Mouse (Mus musculus) kidney, postnatal 0 days (tissue): ENCODE data around the gene Slc6a4. TPM values are rescaled to one million over a fixed set of nuclear protein-coding genes. Genes with fewer than 3 reads are reported as not detected.

Experiments
- ATAC-seq: fragments of 200-750 bp; cut with Nextera tagmentation; replicated peaks from 2 replicates; pipeline ENCODE4 v1.8.0; 2017; ENCODE audit warnings: low read depth, moderate number of reproducible peaks, moderate TSS enrichment, moderate library complexity; ENCODE audit not compliant: low FRiP score
- DNase-seq: peaks from one replicate; pipeline ENCODE4 v3.0.0-alpha.2; 2016; ENCODE audit warnings: low spot score
- H3K27ac ChIP-seq: fragments of 300-500 bp; sonication (generic); 2 replicates; pipeline ENCODE4 v1.5.1; 2014; ENCODE audit warnings: mild to moderate bottlenecking
- H3K27me3 ChIP-seq: fragments of 300-500 bp; sonication (generic); 2 replicates; pipeline ENCODE4 v1.6.1; 2014; ENCODE audit warnings: low read length, mixed read lengths; ENCODE audit not compliant: insufficient read depth
- H3K36me3 ChIP-seq: fragments of 300-500 bp; sonication (generic); 2 replicates; pipeline ENCODE4 v1.6.1; 2014; ENCODE audit warnings: low read length, mixed read lengths; ENCODE audit not compliant: insufficient read depth
- H3K4me1 ChIP-seq: fragments of 300-500 bp; sonication (generic); replicated peaks from 2 replicates; pipeline ENCODE4 v1.6.1; 2014; ENCODE audit warnings: antibody characterized with exemption, low read length, mixed read lengths; ENCODE audit not compliant: insufficient read depth
- H3K4me2 ChIP-seq: fragments of 300-500 bp; sonication (generic); 2 replicates; pipeline ENCODE4 v1.6.1; 2014; ENCODE audit warnings: mild to moderate bottlenecking, low read length, moderate library complexity, mixed read lengths
- H3K4me3 ChIP-seq: fragments of 300-500 bp; sonication (generic); replicated peaks from 2 replicates; pipeline ENCODE4 v1.5.1; 2014; ENCODE audit warnings: low read depth, low read length
- H3K9ac ChIP-seq: fragments of 300-500 bp; sonication (generic); 2 replicates; pipeline ENCODE4 v1.6.1; 2014; ENCODE audit warnings: low read depth, low read length
- H3K9me3 ChIP-seq: fragments of 300-500 bp; sonication (generic); replicated peaks from 2 replicates; pipeline ENCODE4 v1.6.1; 2016; ENCODE audit warnings: low read length, inconsistent platforms, mixed read lengths
- CTCF ChIP-seq: IDR thresholded peaks from 2 replicates; pipeline ENCODE4 v1.5.1; 2016; ENCODE audit warnings: antibody characterized with exemption, low read depth, mild to moderate bottlenecking, moderate library complexity
- WGBS: fragments of 180-500 bp; shearing (Covaris S2); extraction: QIAGEN DNeasy Blood & Tissue Kit; methylation state at CpG from one replicate; pipeline ENCODE4 v1.1.7; 2014; 5-methylcytosine and 5-hydroxymethylcytosine counted together
- polyA plus RNA-seq: library from polyadenylated mRNA; unstranded; fragments of >200 nt; fragmentation: Nextera tagmentation; extraction: Ambion mirVana; gene quantifications from 2 replicates; pipeline ENCODE4 v1.2.1, GENCODE M21; 2015

The Slc6a4 gene
- polyA plus RNA-seq = 3.3 and 3.4 TPM in 2 replicates

- ATAC-seq (no peak), DNase-seq (peak; percentile 45)
- H3K36me3 ChIP-seq = no peaks in the 10 kb centered on the region
- peak within 1 kb of the TSS; percentile 41 for H3K4me3 ChIP-seq
- whole genome bisulfite sequencing = under 1% methylated on average over 50 of the region's 52 CpGs
- H3K9me3 ChIP-seq = no peaks in the 10 kb centered on the region
- peaks cover 11% of the 10 kb centered on the region; the same call in 1 of the 2 replicates for H3K27me3 ChIP-seq
- H3K27ac ChIP-seq = no peak within 1 kb of the TSS
- H3K4me2 ChIP-seq = peak within 1 kb of the TSS; percentile 92
- no peak for TF ChIP-seq CTCF
- H3K4me1 ChIP-seq = 0 out of 2 replicates have a peak, but pooled peaks cover 5% of the 10 kb centered on the region
- peak within 1 kb of the TSS; percentile 6; the same call in 1 of the 2 replicates for H3K9ac ChIP-seq
These were observed at the start of gene Slc6a4 for GRCm38 (mm10) chr11:76997916-76998704. TSS of gene Slc6a4 (plus strand) at chr11:76998603.

DNA sequence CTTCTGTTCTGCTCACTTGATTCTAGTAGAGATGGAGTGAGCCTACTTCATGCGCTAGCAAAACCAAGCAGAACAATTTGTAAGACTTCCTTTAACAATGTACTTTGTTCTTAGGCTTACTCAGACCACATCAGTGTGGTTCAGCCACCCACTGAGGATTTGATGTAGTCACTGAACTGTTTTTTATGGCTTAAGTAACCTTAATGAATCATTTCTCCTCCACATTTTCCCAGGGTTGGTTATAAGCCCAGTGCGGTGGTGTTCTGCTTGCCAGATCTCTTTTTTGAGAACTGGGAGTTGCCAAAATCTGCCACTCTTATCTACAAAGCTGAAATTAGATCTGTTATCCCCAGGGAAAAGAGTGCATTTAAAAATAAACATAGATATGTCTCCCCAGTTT is 44.9 kb upstream of the Slc6a4 start:
- no peak overlapping the region for H3K4me2 ChIP-seq
- peak; percentile 53 for DNase-seq
- TF ChIP-seq CTCF = no peak
- H3K9ac ChIP-seq = no peak overlapping the region
- no peak overlapping the region for H3K4me3 ChIP-seq
- H3K36me3 ChIP-seq = peaks cover 49% of the 10 kb centered on the region
- H3K27me3 ChIP-seq = no peaks in the 10 kb centered on the region
- H3K27ac ChIP-seq = no peak overlapping the region
- ATAC-seq = no peak
- H3K4me1 ChIP-seq = no peaks in the 10 kb centered on the region
- no peaks in the 10 kb centered on the region for H3K9me3 ChIP-seq
- WGBS = 60% methylated on average over 2 of the region's 2 CpGs

DNA sequence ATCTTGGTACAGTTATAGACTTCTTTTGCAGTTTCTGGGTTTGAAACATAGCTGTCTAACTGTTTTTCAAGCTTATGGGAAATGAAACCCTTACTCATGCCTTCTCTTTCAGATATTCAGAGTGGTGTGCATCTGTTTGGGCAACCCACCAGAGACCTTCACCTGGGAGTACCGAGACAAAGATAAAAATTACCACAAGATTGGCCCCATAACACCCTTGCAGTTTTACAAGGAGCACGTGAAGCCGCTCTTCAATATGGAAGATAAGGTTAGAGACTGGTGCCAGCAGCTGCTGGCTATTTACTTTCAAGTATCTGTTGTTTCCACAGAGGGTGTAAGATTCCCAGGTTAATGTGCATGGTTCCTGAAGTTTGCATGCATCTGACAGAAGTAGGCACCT is 32.7 kb upstream of the Slc6a4 start:
- ATAC-seq = no peak

DNA sequence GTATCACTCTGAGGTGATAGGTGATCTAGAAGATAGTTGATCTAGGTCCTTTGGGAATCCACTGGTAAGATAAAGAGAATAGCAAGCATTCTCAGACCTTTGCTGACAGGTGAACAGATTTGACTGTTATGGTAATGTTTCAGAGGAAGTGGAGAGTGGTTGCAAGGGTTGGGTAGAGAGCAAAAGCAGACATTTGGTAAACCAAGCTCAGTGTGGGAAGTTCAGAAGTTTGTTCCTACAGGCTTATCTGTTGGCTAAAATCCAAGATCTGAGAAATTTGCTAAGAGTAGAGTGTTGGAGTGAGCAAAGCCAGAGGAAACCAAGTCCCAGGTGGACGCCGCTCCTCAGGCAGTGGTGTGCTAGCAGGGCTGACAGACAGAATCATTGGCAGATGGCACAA is 28.1 kb upstream of the Slc6a4 start:
- no peak for TF ChIP-seq CTCF
- Histone ChIP-seq H3K9me3 (no peaks in the 10 kb centered on the region), H3K27ac (no peak overlapping the region), H3K36me3 (peaks cover 68% of the 10 kb centered on the region), H3K4me3 (no peak overlapping the region), H3K4me1 (no peaks in the 10 kb centered on the region), H3K4me2 (no peak overlapping the region), H3K9ac (no peak overlapping the region), H3K27me3 (no peaks in the 10 kb centered on the region)
- WGBS = 88% methylated on average over 2 of the region's 2 CpGs
- ATAC-seq (no peak), DNase-seq (no peak)

More for the DNA sequence above, 32.7 kb upstream of the Slc6a4 start:
- peaks cover 68% of the 10 kb centered on the region for H3K36me3 ChIP-seq
- no peaks in the 10 kb centered on the region for H3K9me3 ChIP-seq
- H3K4me2 ChIP-seq = no peak overlapping the region
- no peak overlapping the region for H3K4me3 ChIP-seq
- no peak overlapping the region for H3K9ac ChIP-seq
- no peak for TF ChIP-seq CTCF
- 98% methylated on average over 3 of the region's 3 CpGs for WGBS
- no peaks in the 10 kb centered on the region for H3K4me1 ChIP-seq
- DNase-seq = no peak
- H3K27ac ChIP-seq = no peak overlapping the region
- no peaks in the 10 kb centered on the region for H3K27me3 ChIP-seq

GRCm38 (mm10) chr11:76974680-76975319 is 23.6 kb upstream of the Slc6a4 start:
- WGBS = 83% methylated on average over 7 of the region's 7 CpGs
- H3K27me3 ChIP-seq = no peaks in the 10 kb centered on the region

GRCm38 (mm10) chr11:76981570-76982141 is 16.7 kb upstream of the Slc6a4 start:
- 67% methylated on average over 5 of the region's 5 CpGs for WGBS

More at GRCm38 (mm10) chr11:76974680-76975319, 23.6 kb upstream of the Slc6a4 start:
- peaks cover 52% of the 10 kb centered on the region for H3K36me3 ChIP-seq
- no peak overlapping the region for H3K27ac ChIP-seq
- H3K9me3 ChIP-seq = no peaks in the 10 kb centered on the region
- no peak; the same call in 1 of the 2 replicates for TF ChIP-seq CTCF
- DNase-seq = no peak
- no peak overlapping the region for H3K4me2 ChIP-seq
- ATAC-seq = no peak
- H3K4me3 ChIP-seq = no peak overlapping the region
- no peak overlapping the region for H3K9ac ChIP-seq
- no peaks in the 10 kb centered on the region for H3K4me1 ChIP-seq

More at GRCm38 (mm10) chr11:76981570-76982141, 16.7 kb upstream of the Slc6a4 start:
- no peak for TF ChIP-seq CTCF
- Histone ChIP-seq H3K36me3 (peaks cover 50% of the 10 kb centered on the region), H3K27me3 (no peaks in the 10 kb centered on the region), H3K9ac (no peak overlapping the region), H3K4me3 (no peak overlapping the region), H3K9me3 (no peaks in the 10 kb centered on the region), H3K4me2 (no peak overlapping the region), H3K27ac (no peak overlapping the region), H3K4me1 (no peaks in the 10 kb centered on the region)
- ATAC-seq = no peak
- no peak for DNase-seq
